Mouse (Mus musculus) heart, embryonic 10.5 days (tissue): ENCODE data around the gene Acap2. TPM values are rescaled to one million over a fixed set of nuclear protein-coding genes. Genes with fewer than 3 reads are reported as not detected.

Experiments used
- DNase-seq: peaks from one replicate; pipeline ENCODE4 v3.0.0-alpha.2; 2017; ENCODE audit warnings: low spot score
- H3K27ac ChIP-seq: fragments of 300-500 bp; sonication (generic); 2 replicates; pipeline ENCODE4 v1.5.1; 2016; ENCODE audit warnings: mild to moderate bottlenecking
- H3K27me3 ChIP-seq: fragments of 300-500 bp; sonication (generic); 2 replicates; pipeline ENCODE4 v1.6.1; 2016; ENCODE audit warnings: mild to moderate bottlenecking; ENCODE audit not compliant: poor library complexity, insufficient read depth, severe bottlenecking
- H3K36me3 ChIP-seq: fragments of 300-500 bp; sonication (generic); 2 replicates; pipeline ENCODE4 v1.6.1; 2016; ENCODE audit warnings: mild to moderate bottlenecking, moderate library complexity
- H3K4me1 ChIP-seq: fragments of 300-500 bp; sonication (generic); 2 replicates; pipeline ENCODE4 v1.6.1; 2016; ENCODE audit warnings: mild to moderate bottlenecking
- H3K4me3 ChIP-seq: fragments of 300-500 bp; sonication (generic); 2 replicates; pipeline ENCODE4 v1.5.1; 2016; ENCODE audit warnings: mild to moderate bottlenecking, moderate library complexity
- H3K9me3 ChIP-seq: fragments of 300-500 bp; sonication (generic); 2 replicates; pipeline ENCODE4 v1.6.1; 2016; ENCODE audit warnings: mild to moderate bottlenecking, moderate library complexity
- WGBS: fragments of 180-500 bp; shearing (Covaris S2); methylation state at CpG from one replicate; pipeline ENCODE4 v1.1.7; 2016; 5-methylcytosine and 5-hydroxymethylcytosine counted together
- polyA plus RNA-seq: library from polyadenylated mRNA; unstranded; fragments of >200 nt; fragmentation: Nextera tagmentation; extraction: Ambion mirVana; gene quantifications from 2 replicates; pipeline ENCODE4 v1.2.1, GENCODE M21; 2016

Acap2 gene
- polyA plus RNA-seq, 1 experiment from 2014 or later = 16.4 TPM

DNA sequence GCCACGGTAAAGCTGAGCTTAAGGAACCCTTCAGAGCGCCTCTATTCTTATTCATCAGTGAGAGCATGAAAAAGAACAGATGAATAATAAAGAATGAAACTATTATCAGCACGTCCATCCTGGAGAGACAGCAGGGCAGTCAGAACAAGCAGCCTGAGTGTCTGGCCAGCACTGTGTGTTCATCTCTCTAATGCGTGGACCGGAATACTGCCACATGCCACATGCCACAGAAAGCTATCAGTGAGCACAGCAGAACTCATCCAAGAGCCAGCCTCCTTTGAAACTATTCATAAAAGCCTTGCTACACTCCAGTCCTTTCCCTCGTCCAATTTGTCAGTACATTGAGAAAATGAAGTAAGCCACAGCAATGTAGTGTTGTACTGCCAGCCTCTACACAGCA lies 107.0 kb downstream of the Acap2 start:
- no peaks in the 10 kb centered on the region for H3K4me1 ChIP-seq
- H3K36me3 ChIP-seq = peaks cover 4% of the 10 kb centered on the region
- no peaks in the 10 kb centered on the region for H3K9me3 ChIP-seq
- H3K4me3 ChIP-seq = no peak overlapping the region
- DNase-seq = no peak
- H3K27ac ChIP-seq = no peak overlapping the region
- no peaks in the 10 kb centered on the region for H3K27me3 ChIP-seq
- WGBS = 78% methylated on average over 6 of the region's 6 CpGs

- H3K4me3 ChIP-seq = no peak overlapping the region
- H3K27me3 ChIP-seq = no peaks in the 10 kb centered on the region
- WGBS = 50% methylated on average over 9 of the region's 9 CpGs
- no peak for DNase-seq
- H3K4me1 ChIP-seq = no peaks in the 10 kb centered on the region
- peaks cover 4% of the 10 kb centered on the region for H3K36me3 ChIP-seq
- H3K9me3 ChIP-seq = no peaks in the 10 kb centered on the region
- no peak overlapping the region for H3K27ac ChIP-seq
Observed at GRCm38 (mm10) chr16:31093186-31093585, 107.9 kb downstream of the Acap2 start.

DNA sequence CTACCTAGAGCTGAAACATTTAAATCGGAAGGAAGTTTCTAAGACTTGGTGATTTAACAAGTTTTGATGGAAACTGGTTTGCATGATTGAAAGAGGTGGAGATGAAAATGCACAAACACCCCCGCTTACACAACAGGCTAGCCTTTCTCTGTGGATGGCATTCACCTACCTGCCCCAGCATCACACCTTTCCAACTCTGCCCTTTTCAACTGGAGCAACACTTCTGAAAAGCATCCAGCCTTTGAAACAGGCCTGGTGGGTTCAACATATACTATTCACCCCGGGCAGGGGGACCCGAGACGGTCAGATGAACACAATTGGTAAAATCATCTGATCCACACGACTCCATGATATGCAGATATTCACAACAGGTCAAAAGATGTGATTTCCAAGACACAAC lies 119.2 kb downstream of the Acap2 start:
- Histone ChIP-seq H3K27me3 (no peaks in the 10 kb centered on the region), H3K27ac (no peak overlapping the region), H3K36me3 (peaks cover 11% of the 10 kb centered on the region), H3K4me3 (peak overlapping the region; percentile 78), H3K9me3 (no peaks in the 10 kb centered on the region), H3K4me1 (peaks cover 20% of the 10 kb centered on the region)
- 67% methylated on average over 6 of the region's 6 CpGs for WGBS
- peak; percentile 71 for DNase-seq

DNA sequence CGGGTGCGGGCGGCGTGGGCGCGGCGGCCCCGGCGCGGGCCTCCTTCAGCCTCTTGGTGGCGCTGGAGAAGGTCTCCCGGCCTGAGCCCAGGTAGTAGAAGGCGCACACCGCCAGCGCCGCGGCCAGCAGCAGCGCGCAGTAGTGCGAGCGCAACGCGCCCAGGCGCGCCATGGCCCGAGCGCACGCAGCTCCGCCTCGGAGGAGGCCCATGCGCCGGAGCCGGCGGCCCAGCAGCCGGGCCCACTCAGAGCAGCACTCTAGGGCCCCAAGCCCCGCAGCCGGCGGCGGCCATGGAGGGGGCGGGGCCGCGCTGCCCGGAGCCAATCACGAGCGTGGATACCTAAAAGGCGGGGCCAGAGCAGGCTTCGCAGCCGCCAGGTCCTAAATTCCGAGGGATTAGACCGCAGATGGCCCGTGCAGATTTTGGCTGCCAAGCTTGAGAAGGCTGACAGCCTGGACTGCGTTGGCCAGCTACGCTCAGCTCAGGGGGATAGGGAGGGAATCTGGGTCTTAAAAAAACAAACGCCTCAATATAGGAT lies 119.8 kb downstream of the Acap2 start, which contains the start of gene Xxylt1:
Gene Xxylt1 (minus strand): TSS at position 308 of the 540 bp plus-strand sequence.
- peaks cover 11% of the 10 kb centered on the region for H3K36me3 ChIP-seq
- peaks cover 20% of the 10 kb centered on the region for H3K4me1 ChIP-seq
- H3K27me3 ChIP-seq = no peaks in the 10 kb centered on the region
- DNase-seq = peak; percentile 96
- peak within 1 kb of the TSS; percentile 92 for H3K27ac ChIP-seq
- no peaks in the 10 kb centered on the region for H3K9me3 ChIP-seq
- H3K4me3 ChIP-seq = peak within 1 kb of the TSS; percentile 78
- WGBS = under 1% methylated on average over 54 of the region's 54 CpGs

DNA sequence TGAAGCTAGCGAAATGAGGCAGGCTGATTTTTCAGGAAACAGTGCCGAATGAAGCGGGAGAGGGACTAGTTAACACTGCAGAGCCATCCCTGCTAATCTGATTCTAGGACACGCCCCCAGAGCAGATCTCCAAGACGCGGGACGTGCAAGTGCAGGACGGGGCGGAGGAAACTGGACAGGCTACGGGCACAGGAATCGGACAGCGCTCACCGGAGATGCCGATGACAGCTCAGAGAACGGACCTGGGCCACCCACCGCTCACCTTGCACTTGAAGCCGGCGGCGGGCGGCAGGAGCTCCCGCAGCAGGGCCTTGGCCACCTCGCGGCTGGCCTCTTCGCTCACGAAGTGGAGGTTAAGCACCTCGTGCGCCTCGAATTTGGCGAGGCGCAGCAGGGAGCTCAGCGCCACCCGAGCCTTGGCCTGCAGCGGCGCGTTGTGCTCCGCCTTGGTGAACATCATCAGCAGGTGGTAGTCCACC lies 120.4 kb downstream of the Acap2 start:
- peak overlapping the region; percentile 78 for H3K4me3 ChIP-seq
- under 1% methylated on average over 36 of the region's 36 CpGs for WGBS
- no peaks in the 10 kb centered on the region for H3K9me3 ChIP-seq
- no peaks in the 10 kb centered on the region for H3K27me3 ChIP-seq
- DNase-seq = peak; percentile 85
- H3K36me3 ChIP-seq = peaks cover 11% of the 10 kb centered on the region
- peak overlapping the region; percentile 92 for H3K27ac ChIP-seq
- peaks cover 20% of the 10 kb centered on the region for H3K4me1 ChIP-seq

DNA sequence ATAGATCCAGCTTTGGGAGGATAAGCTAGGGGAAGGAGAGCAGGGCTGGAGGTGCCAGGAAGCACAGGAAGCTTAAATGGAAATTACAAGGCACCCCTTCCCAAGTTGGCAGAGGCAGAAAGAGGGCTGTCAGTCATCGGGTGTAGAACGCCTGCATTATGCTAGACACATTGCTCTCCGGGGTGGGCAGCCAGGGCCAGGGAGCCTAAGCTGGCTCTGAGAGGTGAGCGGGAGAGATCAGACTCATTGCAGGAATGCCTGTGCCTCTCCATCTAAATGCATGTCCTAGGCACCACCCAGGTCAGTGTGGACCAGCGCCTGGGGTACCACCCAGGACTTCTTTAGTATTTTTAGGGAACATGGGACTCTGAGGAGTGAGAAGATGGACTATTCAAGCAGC lies 123.6 kb downstream of the Acap2 start:
- Histone ChIP-seq H3K27me3 (no peaks in the 10 kb centered on the region), H3K4me1 (peaks cover 20% of the 10 kb centered on the region), H3K9me3 (no peaks in the 10 kb centered on the region), H3K4me3 (no peak overlapping the region), H3K36me3 (peaks cover 11% of the 10 kb centered on the region), H3K27ac (no peak overlapping the region)
- WGBS = 91% methylated on average over 5 of the region's 5 CpGs
- DNase-seq = no peak

GRCm38 (mm10) chr16:31076436-31076835 lies 124.6 kb downstream of the Acap2 start:
- Histone ChIP-seq H3K27me3 (no peaks in the 10 kb centered on the region), H3K4me3 (no peak overlapping the region), H3K9me3 (no peaks in the 10 kb centered on the region), H3K36me3 (peaks cover 11% of the 10 kb centered on the region), H3K27ac (no peak overlapping the region), H3K4me1 (peaks cover 15% of the 10 kb centered on the region)
- WGBS = 78% methylated on average over 8 of the region's 8 CpGs
- DNase-seq = no peak

DNA sequence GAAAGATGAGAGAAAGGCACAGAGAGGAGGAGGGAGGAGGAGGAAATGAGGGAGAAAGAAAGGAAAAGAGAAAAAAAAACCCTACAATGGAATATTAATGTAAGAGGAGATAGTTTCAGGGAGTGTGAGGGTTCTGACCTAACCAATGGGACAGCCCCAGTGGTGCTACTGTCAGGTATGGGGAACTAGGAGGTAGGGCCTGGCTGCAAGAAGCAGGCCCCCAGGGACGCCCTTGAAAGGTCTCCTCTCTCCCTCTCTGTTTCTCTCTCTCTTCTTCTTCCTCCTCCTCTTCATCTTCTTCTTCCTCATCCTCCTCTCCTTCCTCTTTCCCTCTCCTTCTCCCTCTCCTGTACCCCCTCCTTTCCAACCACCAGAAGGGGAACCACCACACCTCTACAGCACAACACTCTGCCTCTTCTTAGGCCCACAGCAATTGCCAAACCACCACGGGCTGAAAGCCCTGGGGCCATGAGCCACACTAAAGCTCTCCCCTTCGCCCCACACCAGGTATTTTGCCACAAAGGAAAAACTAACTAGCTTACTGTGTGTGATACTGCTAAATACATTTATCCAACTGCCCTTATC lies 126.6 kb downstream of the Acap2 start:
- Histone ChIP-seq H3K36me3 (peaks cover 11% of the 10 kb centered on the region), H3K4me1 (peaks cover 19% of the 10 kb centered on the region), H3K27me3 (no peaks in the 10 kb centered on the region), H3K9me3 (no peaks in the 10 kb centered on the region), H3K4me3 (no peak overlapping the region), H3K27ac (no peak overlapping the region)
- WGBS = 78% methylated on average over 3 of the region's 3 CpGs
- DNase-seq = no peak

DNA sequence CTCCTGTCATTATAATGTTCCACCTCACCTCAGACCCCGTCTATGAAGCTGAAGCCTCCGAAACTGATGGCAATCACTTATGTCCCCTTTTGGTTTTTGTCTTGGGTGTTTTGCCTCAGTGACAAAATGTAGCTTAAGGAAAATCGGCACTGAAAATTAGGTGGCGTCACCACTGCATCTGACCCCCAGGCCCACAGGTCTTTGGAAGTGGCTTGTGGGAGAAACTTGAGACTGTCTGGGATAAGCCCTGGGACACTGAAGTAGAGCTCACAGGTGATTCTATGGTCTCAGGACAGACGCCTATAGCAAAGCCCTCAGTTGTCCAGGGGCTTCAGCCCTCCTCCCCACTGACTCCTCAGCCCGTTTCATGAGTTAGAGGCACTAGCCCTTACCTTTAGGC lies 129.3 kb downstream of the Acap2 start:
- 82% methylated on average over 6 of the region's 6 CpGs for WGBS
- Histone ChIP-seq H3K27me3 (0 out of 2 replicates have a peak, but pooled peaks cover 5% of the 10 kb centered on the region), H3K36me3 (no peaks in the 10 kb centered on the region), H3K27ac (no peak overlapping the region), H3K4me1 (peaks cover 38% of the 10 kb centered on the region), H3K9me3 (no peaks in the 10 kb centered on the region), H3K4me3 (no peak overlapping the region)
- no peak for DNase-seq

- Histone ChIP-seq H3K36me3 (no peaks in the 10 kb centered on the region), H3K4me1 (peaks cover 46% of the 10 kb centered on the region), H3K27me3 (0 out of 2 replicates have a peak, but pooled peaks cover 5% of the 10 kb centered on the region), H3K4me3 (peak overlapping the region; percentile 40), H3K27ac (peak overlapping the region; percentile 75), H3K9me3 (no peaks in the 10 kb centered on the region)
- DNase-seq = peak; percentile 95
- 12% methylated on average over 21 of the region's 21 CpGs for WGBS
Observed at GRCm38 (mm10) chr16:31070358-31071133, 130.5 kb downstream of the Acap2 start.

DNA sequence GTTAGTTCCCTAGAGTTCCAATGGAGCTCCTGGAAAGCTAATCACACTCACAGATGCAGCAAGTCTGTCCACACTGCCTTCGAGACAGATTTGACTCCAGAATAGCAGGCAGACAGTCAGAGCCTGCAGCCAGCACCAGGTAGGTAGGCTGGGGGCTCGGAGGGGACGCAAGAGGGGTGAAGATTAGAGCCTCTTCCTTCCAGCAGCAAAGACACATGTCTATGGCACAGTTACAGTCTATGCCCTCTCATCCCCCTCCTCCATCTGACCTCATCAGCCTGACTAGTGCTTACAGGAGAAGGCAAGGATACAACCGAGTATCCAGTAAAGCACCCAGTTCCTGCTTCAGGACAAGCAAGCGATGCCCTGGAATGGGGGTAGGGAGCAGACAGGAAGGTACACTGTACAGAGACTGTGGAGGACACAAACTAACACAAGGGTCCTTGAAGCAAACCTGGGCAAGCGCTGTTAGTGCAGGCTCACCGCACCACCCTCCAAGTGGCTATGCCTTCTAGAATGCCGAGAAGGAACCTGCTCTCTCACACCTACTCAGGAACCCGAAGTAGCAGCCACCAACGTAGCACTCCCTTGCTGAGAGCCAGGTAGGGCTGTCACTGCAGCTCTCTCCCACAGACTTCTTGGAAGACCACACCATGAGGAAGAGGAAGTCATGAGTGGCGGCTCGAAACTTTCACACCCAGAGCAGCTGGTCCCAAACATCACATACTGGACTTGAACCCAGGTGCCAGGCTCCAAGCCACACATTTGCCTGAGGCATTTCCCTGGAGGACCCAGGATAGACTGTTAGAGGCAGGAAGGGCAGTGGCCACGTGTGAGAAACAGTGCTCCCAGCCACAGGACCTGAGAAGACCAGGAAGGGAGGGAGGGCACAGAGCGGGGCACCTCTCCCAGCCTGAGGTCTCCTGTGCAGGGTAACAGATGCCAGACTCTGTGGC lies 131.6 kb downstream of the Acap2 start:
- 74% methylated on average over 14 of the region's 14 CpGs for WGBS
- Histone ChIP-seq H3K36me3 (no peaks in the 10 kb centered on the region), H3K27me3 (0 out of 2 replicates have a peak, but pooled peaks cover 5% of the 10 kb centered on the region), H3K4me3 (no peak overlapping the region), H3K4me1 (peaks cover 46% of the 10 kb centered on the region), H3K27ac (peak overlapping the region; percentile 75; the same call in 1 of the 2 replicates), H3K9me3 (no peaks in the 10 kb centered on the region)
- no peak for DNase-seq

GRCm38 (mm10) chr16:31068280-31068679 lies 132.8 kb downstream of the Acap2 start:
- no peak for DNase-seq
- peaks cover 49% of the 10 kb centered on the region for H3K4me1 ChIP-seq
- H3K4me3 ChIP-seq = no peak overlapping the region
- 0 out of 2 replicates have a peak overlapping the region, but pooled peaks have one; percentile 42 for H3K27ac ChIP-seq
- H3K36me3 ChIP-seq = no peaks in the 10 kb centered on the region
- WGBS = 74% methylated on average over 7 of the region's 7 CpGs
- 0 out of 2 replicates have a peak, but pooled peaks cover 5% of the 10 kb centered on the region for H3K27me3 ChIP-seq
- H3K9me3 ChIP-seq = no peaks in the 10 kb centered on the region
